Mouse (Mus musculus): Measurements from ENCODE around the gene Spta1. TPM values are rescaled to one million over a fixed set of nuclear protein-coding genes. Genes with fewer than 3 reads are reported as not detected.

Gene Spta1
- polyA plus RNA-seq (2016; fragmentation: Nextera tagmentation; extraction: Ambion mirVana) = 3.8 and 6.7 TPM in 2 replicates

DNA sequence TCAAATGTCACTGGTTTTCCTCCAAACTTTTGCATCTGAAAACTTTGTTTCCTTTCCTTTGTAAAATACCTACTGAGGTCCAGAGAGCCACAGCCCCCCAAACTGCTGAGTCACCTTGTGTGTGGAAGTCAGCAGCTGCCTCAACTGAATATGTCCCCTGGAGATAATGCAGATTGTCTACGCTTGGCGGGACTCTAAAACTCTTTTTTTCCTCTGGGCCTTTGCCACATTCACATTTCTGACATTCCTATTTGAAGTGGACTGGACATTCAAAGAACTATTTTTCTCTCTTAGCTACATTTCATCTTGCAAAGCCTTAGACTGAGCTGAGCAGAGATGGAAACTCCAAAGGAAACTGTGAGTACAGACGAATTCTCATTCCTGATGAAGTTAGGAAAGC, at the start of gene Spta1:
Gene Spta1, plus strand, starts transcription at position 172 of the 400 bp plus-strand sequence.
- no peak for DNase-seq (ENCODE audit: low spot score)
- Histone ChIP-seq H3K4me1 (0 out of 2 replicates have a peak, but pooled peaks cover 4% of the 10 kb centered on the region), H3K27ac (peak within 1 kb of the TSS; percentile 72; the same call in 1 of the 2 replicates), H3K9me3 (no peaks in the 10 kb centered on the region), H3K27me3 (ENCODE audit: insufficient read depth, poor library complexity, severe bottlenecking) (no peaks in the 10 kb centered on the region), H3K36me3 (no peaks in the 10 kb centered on the region), H3K4me3 (peak within 1 kb of the TSS; percentile 32; the same call in 1 of the 2 replicates)
- 22% methylated on average over 3 of the region's 3 CpGs for WGBS

- H3K9me3 ChIP-seq = no peaks in the 10 kb centered on the region
- H3K27me3 ChIP-seq (ENCODE audit: insufficient read depth, poor library complexity, severe bottlenecking) = no peaks in the 10 kb centered on the region
- WGBS = 77% methylated on average over 3 of the region's 3 CpGs
- no peak within 1 kb of the TSS for H3K27ac ChIP-seq
- no peak within 1 kb of the TSS for H3K4me3 ChIP-seq
- H3K36me3 ChIP-seq = no peaks in the 10 kb centered on the region
- H3K4me1 ChIP-seq = no peaks in the 10 kb centered on the region
- DNase-seq (ENCODE audit: low spot score) = no peak
These were observed 41.4 kb upstream of the Spta1 start, which contains the start of gene Olfr424 for GRCm38 (mm10) chr1:174131217-174131616. Olfr424 (plus strand) TSS chr1:174131517.

GRCm38 (mm10) chr1:174131999-174132398, 40.6 kb upstream of the Spta1 start:
- Histone ChIP-seq H3K27ac (no peak overlapping the region), H3K36me3 (no peaks in the 10 kb centered on the region), H3K4me1 (no peaks in the 10 kb centered on the region), H3K27me3 (ENCODE audit: insufficient read depth, poor library complexity, severe bottlenecking) (no peaks in the 10 kb centered on the region), H3K4me3 (no peak overlapping the region), H3K9me3 (no peaks in the 10 kb centered on the region)
- DNase-seq (ENCODE audit: low spot score) = no peak
- WGBS = 68% methylated on average over 3 of the region's 3 CpGs

- Histone ChIP-seq H3K4me3 (no peak overlapping the region), H3K27me3 (ENCODE audit: insufficient read depth, poor library complexity, severe bottlenecking) (no peaks in the 10 kb centered on the region), H3K9me3 (no peaks in the 10 kb centered on the region), H3K27ac (no peak overlapping the region), H3K4me1 (no peaks in the 10 kb centered on the region), H3K36me3 (no peaks in the 10 kb centered on the region)
- 68% methylated on average over 2 of the region's 2 CpGs for WGBS
- no peak for DNase-seq (ENCODE audit: low spot score)
These were observed 31.2 kb upstream of the Spta1 start for GRCm38 (mm10) chr1:174141384-174141783.

DNA sequence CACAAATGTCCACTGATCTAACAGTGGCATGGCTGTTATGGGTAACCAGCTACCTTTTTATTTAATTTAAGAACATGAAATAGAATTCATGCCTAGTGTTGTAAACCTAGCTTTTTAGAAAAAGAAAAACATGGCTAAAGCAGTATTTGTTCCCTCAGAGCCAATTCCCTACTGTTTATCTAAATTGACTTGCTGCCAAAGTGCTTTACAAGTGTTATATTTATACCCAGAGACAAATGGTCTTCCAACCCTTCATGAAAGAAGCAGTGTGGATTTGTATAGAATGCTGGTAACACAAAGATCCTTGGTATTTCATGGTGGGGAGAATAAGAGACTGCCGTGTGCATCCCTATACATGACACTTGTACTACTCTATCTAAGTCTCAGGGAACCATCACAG, 25.9 kb upstream of the Spta1 start:
- Histone ChIP-seq H3K4me3 (no peak overlapping the region), H3K27me3 (ENCODE audit: insufficient read depth, poor library complexity, severe bottlenecking) (no peaks in the 10 kb centered on the region), H3K4me1 (no peaks in the 10 kb centered on the region), H3K9me3 (no peaks in the 10 kb centered on the region), H3K36me3 (no peaks in the 10 kb centered on the region), H3K27ac (no peak overlapping the region)
- 80% methylated on average over 1 of the region's 1 CpGs for WGBS
- no peak for DNase-seq (ENCODE audit: low spot score)

GRCm38 (mm10) chr1:174149289-174149688, 23.3 kb upstream of the Spta1 start:
- no peaks in the 10 kb centered on the region for H3K9me3 ChIP-seq
- H3K36me3 ChIP-seq = no peaks in the 10 kb centered on the region
- DNase-seq (ENCODE audit: low spot score) = no peak
- no peak overlapping the region for H3K27ac ChIP-seq
- WGBS = 70% methylated on average over 2 of the region's 2 CpGs
- no peak overlapping the region for H3K4me3 ChIP-seq
- H3K27me3 ChIP-seq (ENCODE audit: insufficient read depth, poor library complexity, severe bottlenecking) = no peaks in the 10 kb centered on the region
- H3K4me1 ChIP-seq = no peaks in the 10 kb centered on the region

GRCm38 (mm10) chr1:174155333-174155732, 17.2 kb upstream of the Spta1 start, which contains the start of gene Olfr420:
Olfr420 (plus strand) TSS chr1:174155633.
- 80% methylated on average over 1 of the region's 1 CpGs for WGBS
- H3K4me1 ChIP-seq = no peaks in the 10 kb centered on the region
- no peak within 1 kb of the TSS for H3K27ac ChIP-seq
- no peak within 1 kb of the TSS for H3K4me3 ChIP-seq
- no peak for DNase-seq (ENCODE audit: low spot score)
- no peaks in the 10 kb centered on the region for H3K27me3 ChIP-seq (ENCODE audit: insufficient read depth, poor library complexity, severe bottlenecking)
- H3K9me3 ChIP-seq = no peaks in the 10 kb centered on the region
- H3K36me3 ChIP-seq = no peaks in the 10 kb centered on the region

DNA sequence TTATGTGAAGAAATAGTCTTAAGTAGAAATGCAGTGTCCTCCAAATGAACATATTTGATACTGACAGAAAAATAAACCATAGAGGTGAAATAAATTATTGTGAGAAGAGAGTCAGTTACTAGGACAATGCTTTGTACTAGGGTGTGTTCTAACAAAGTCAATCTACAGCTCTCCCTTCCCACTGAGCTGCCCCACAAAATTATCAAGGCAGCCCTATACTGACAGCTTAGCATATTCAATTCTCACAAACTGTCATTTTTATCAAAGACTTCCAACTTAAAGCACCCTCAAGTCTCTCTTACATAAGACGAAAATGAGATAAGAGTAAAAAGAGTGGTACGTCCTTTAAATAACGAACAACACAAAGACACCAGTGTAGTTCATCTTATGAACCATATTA, 15.0 kb upstream of the Spta1 start:
- no peaks in the 10 kb centered on the region for H3K27me3 ChIP-seq (ENCODE audit: insufficient read depth, poor library complexity, severe bottlenecking)
- 75% methylated on average over 3 of the region's 3 CpGs for WGBS
- no peak overlapping the region for H3K4me3 ChIP-seq
- H3K9me3 ChIP-seq = no peaks in the 10 kb centered on the region
- DNase-seq (ENCODE audit: low spot score) = no peak
- H3K36me3 ChIP-seq = no peaks in the 10 kb centered on the region
- H3K4me1 ChIP-seq = no peaks in the 10 kb centered on the region
- no peak overlapping the region for H3K27ac ChIP-seq

- H3K4me3 ChIP-seq = no peak overlapping the region
- no peaks in the 10 kb centered on the region for H3K4me1 ChIP-seq
- DNase-seq (ENCODE audit: low spot score) = no peak
- no peaks in the 10 kb centered on the region for H3K9me3 ChIP-seq
- no peak overlapping the region for H3K27ac ChIP-seq
- 83% methylated on average over 1 of the region's 1 CpGs for WGBS
- no peaks in the 10 kb centered on the region for H3K36me3 ChIP-seq
- H3K27me3 ChIP-seq (ENCODE audit: insufficient read depth, poor library complexity, severe bottlenecking) = no peaks in the 10 kb centered on the region
These were observed 14.1 kb upstream of the Spta1 start for GRCm38 (mm10) chr1:174158512-174158911.

GRCm38 (mm10) chr1:174159095-174159494, 13.5 kb upstream of the Spta1 start:
- Histone ChIP-seq H3K27me3 (ENCODE audit: insufficient read depth, poor library complexity, severe bottlenecking) (no peaks in the 10 kb centered on the region), H3K4me1 (no peaks in the 10 kb centered on the region), H3K4me3 (no peak overlapping the region), H3K27ac (no peak overlapping the region), H3K9me3 (no peaks in the 10 kb centered on the region), H3K36me3 (no peaks in the 10 kb centered on the region)
- no peak for DNase-seq (ENCODE audit: low spot score)
- WGBS = 79% methylated on average over 10 of the region's 10 CpGs

- no peak overlapping the region for H3K27ac ChIP-seq
- DNase-seq (ENCODE audit: low spot score) = no peak
- 0 out of 2 replicates have a peak, but pooled peaks cover 4% of the 10 kb centered on the region for H3K4me1 ChIP-seq
- H3K4me3 ChIP-seq = no peak overlapping the region
- H3K9me3 ChIP-seq = no peaks in the 10 kb centered on the region
- H3K27me3 ChIP-seq (ENCODE audit: insufficient read depth, poor library complexity, severe bottlenecking) = no peaks in the 10 kb centered on the region
- H3K36me3 ChIP-seq = no peaks in the 10 kb centered on the region
These were observed 3.6 kb upstream of the Spta1 start for GRCm38 (mm10) chr1:174169024-174169423.

- H3K4me1 ChIP-seq = 0 out of 2 replicates have a peak, but pooled peaks cover 4% of the 10 kb centered on the region
- no peaks in the 10 kb centered on the region for H3K36me3 ChIP-seq
- H3K27ac ChIP-seq = no peak overlapping the region; the same call in 1 of the 2 replicates
- no peak for DNase-seq (ENCODE audit: low spot score)
- no peaks in the 10 kb centered on the region for H3K9me3 ChIP-seq
- 78% methylated on average over 5 of the region's 5 CpGs for WGBS
- H3K27me3 ChIP-seq (ENCODE audit: insufficient read depth, poor library complexity, severe bottlenecking) = no peaks in the 10 kb centered on the region
- H3K4me3 ChIP-seq = no peak overlapping the region
These were observed 1.7 kb upstream of the Spta1 start for GRCm38 (mm10) chr1:174170706-174171501.

- H3K27ac ChIP-seq = 0 out of 2 replicates have a peak overlapping the region, but pooled peaks have one; percentile 36
- no peaks in the 10 kb centered on the region for H3K27me3 ChIP-seq (ENCODE audit: insufficient read depth, poor library complexity, severe bottlenecking)
- peak; percentile 88 for DNase-seq (ENCODE audit: low spot score)
- H3K4me1 ChIP-seq = 0 out of 2 replicates have a peak, but pooled peaks cover 4% of the 10 kb centered on the region
- H3K9me3 ChIP-seq = no peaks in the 10 kb centered on the region
- no peak overlapping the region for H3K4me3 ChIP-seq
- 27% methylated on average over 2 of the region's 2 CpGs for WGBS
- H3K36me3 ChIP-seq = no peaks in the 10 kb centered on the region
These were observed 1.0 kb upstream of the Spta1 start for GRCm38 (mm10) chr1:174171537-174171936.

Measured in heart, embryonic 10.5 days (tissue).